Mouse (Mus musculus) liver (tissue): ENCODE results near the gene Tmc7.

ENCODE experiments used
- DNase-seq: peaks from one replicate; pipeline ENCODE4 v3.0.0-alpha.2; 2020; ENCODE audit warnings: mixed read lengths

Tmc7 gene

GRCm38 (mm10) chr7:118584926-118585325 is 390 bp upstream of the Tmc7 start:
- DNase-seq, result no peak

GRCm38 (mm10) chr7:118583821-118584220 is 715 bp downstream of the Tmc7 start:
- DNase-seq, result no peak

GRCm38 (mm10) chr7:118579938-118580337 is 4.6 kb downstream of the Tmc7 start:
- DNase-seq, result no peak

- DNase-seq, result no peak
Observed at GRCm38 (mm10) chr7:118578269-118578668, 6.3 kb downstream of the Tmc7 start.

GRCm38 (mm10) chr7:118572039-118572438 is 12.5 kb downstream of the Tmc7 start:
- DNase-seq, result no peak

- DNase-seq, result no peak
Observed at GRCm38 (mm10) chr7:118571350-118571749, 13.2 kb downstream of the Tmc7 start.

GRCm38 (mm10) chr7:118569121-118569543 is 15.4 kb downstream of the Tmc7 start:
- no peak for DNase-seq

GRCm38 (mm10) chr7:118554290-118554689 is 30.2 kb downstream of the Tmc7 start:
- no peak for DNase-seq

GRCm38 (mm10) chr7:118553881-118554280 is 30.7 kb downstream of the Tmc7 start:
- no peak for DNase-seq

GRCm38 (mm10) chr7:118547451-118547850 is 37.1 kb downstream of the Tmc7 start:
- no peak for DNase-seq

GRCm38 (mm10) chr7:118544128-118544527 is 40.4 kb downstream of the Tmc7 start:
- DNase-seq, result no peak

- DNase-seq, result no peak
Observed at GRCm38 (mm10) chr7:118535076-118535475, 49.5 kb downstream of the Tmc7 start.

GRCm38 (mm10) chr7:118534326-118534725 is 50.2 kb downstream of the Tmc7 start:
- DNase-seq, result no peak

GRCm38 (mm10) chr7:118533178-118533578 is 51.4 kb downstream of the Tmc7 start, which contains the start of gene Coq7:
TSS of gene Coq7 (minus strand) at chr7:118533356.
- DNase-seq, result peak; percentile 93

- DNase-seq, result peak; percentile 95
Observed at GRCm38 (mm10) chr7:118532519-118533177, 51.9 kb downstream of the Tmc7 start.

GRCm38 (mm10) chr7:118526967-118527366 is 57.6 kb downstream of the Tmc7 start:
- no peak for DNase-seq

GRCm38 (mm10) chr7:118522077-118522476 is 62.5 kb downstream of the Tmc7 start:
- DNase-seq, result no peak

GRCm38 (mm10) chr7:118519661-118520060 is 64.9 kb downstream of the Tmc7 start:
- DNase-seq, result no peak

GRCm38 (mm10) chr7:118518687-118519086 is 65.8 kb downstream of the Tmc7 start:
- peak; percentile 71 for DNase-seq

GRCm38 (mm10) chr7:118517819-118518218 is 66.7 kb downstream of the Tmc7 start:
- peak; percentile 39 for DNase-seq

- no peak for DNase-seq
Observed at GRCm38 (mm10) chr7:118508556-118508955, 76.0 kb downstream of the Tmc7 start.

GRCm38 (mm10) chr7:118503844-118504243 is 80.7 kb downstream of the Tmc7 start:
- DNase-seq, result no peak

GRCm38 (mm10) chr7:118502333-118502732 is 82.2 kb downstream of the Tmc7 start:
- no peak for DNase-seq

- no peak for DNase-seq
Observed at GRCm38 (mm10) chr7:118499784-118500435, 84.6 kb downstream of the Tmc7 start.
